Mouse (Mus musculus) ES-CJ7 (cell line): ENCODE data around the gene Shroom1.

ENCODE experiments used
- DNase-seq: peaks from one replicate; pipeline ENCODE4 v3.0.0; 2011; ENCODE audit warnings: low read depth, low spot score

Shroom1 gene

DNA sequence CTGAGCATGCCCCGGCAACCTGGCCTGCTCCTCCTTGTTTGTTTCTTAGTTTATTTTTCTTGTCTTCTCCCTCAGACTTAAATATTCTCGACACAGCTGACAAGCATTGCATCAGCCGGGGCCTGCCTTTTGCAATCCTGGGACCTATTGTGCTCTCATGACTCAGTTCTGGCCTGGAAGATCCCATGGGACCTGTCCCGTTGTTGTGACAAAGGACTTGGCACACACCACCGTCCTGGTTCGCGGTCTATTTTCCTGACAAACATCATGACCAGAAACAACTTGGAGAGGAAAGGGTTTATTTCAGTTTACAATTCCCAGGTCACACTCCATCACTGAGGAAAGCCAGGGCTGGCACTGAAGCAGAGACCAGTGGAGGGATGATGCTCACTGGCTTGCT, 51.1 kb downstream of the Shroom1 start:
- DNase-seq, result no peak

DNA sequence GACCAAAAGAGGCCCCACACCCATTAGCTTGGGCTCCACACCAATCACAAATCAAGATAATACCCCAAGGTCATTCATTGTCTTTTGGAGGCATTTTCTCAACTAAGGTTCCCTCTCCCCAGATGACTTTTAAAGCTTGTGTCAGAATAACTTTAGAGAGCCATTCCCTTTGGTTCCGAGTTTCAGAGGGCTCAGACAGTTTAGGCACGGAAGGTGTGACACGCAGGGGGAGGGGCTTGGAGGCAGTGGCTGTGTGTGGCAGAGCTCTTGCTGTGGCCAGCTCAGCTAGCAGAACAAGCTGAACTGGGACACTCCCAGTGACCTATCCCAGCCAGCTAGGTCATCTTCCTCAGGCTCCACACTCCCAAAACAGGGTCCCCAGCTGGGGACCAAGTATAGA, 51.6 kb downstream of the Shroom1 start:
- peak; percentile 66 for DNase-seq

DNA sequence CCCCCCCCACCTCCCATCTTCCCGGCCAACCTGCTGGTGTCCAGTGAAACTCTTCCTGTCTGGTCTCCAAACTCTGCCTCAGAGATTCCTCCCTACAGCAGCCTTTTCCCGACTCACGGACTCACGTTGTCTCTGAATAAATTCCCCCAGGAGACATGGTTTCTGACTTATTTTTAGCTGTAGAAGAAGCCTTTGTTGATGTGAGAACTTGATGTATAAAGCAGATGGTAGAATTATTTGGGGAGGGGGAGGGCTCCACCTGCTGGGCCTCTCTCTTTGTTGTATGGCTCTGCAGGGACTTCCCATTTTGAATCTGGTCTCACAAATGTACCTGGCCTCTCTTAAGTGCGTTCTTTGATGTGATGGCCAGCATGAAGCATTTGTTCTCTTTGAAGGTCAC, 53.3 kb downstream of the Shroom1 start:
- no peak for DNase-seq

DNA sequence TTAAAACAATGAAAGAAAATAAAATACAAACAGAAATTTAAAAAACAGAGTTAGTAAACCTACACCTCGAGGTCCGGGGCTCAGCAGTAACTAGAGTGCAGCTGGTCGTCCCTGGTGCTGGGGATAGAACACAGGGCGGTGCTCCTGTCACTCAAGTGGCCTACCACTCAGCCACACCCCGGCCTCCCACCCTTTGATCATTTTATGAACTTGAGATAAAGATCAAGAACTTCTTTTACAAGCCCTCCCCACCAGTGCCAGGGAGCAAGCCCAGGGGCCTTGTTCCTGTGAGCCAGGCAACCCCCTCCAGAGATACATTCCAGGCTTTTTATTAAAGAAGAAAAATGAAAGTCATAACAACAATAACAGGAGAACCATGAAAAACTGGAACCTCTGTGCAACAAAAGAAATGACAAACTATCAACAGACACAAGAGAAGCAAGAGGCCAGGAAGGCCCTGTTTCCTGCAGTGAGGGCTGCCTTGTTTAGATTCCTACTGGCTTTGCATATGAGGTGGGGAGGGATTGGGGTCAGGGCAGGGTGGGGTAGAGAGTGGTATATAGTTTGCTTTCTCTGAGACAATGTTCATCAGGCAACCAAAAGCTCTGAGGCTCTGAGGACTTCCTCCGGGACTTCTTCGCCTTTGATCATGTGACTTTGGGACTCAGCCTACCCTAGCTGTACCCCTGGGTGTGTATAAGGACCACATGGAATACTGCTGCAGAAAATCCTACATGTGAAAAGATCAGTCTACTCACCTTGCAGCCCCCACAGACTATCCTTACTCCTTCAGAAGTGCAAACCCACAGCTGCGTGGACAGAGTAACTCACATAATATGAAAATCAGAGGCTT, 60.0 kb downstream of the Shroom1 start:
- DNase-seq, result no peak
